Mouse (Mus musculus): ENCODE measurements around the gene Enpp5. TPM values are rescaled to one million over a fixed set of nuclear protein-coding genes. Genes with fewer than 3 reads are reported as not detected.

Gene Enpp5
- polyA plus RNA-seq, 1 experiment from 2014 or later, result 17.8 TPM

DNA sequence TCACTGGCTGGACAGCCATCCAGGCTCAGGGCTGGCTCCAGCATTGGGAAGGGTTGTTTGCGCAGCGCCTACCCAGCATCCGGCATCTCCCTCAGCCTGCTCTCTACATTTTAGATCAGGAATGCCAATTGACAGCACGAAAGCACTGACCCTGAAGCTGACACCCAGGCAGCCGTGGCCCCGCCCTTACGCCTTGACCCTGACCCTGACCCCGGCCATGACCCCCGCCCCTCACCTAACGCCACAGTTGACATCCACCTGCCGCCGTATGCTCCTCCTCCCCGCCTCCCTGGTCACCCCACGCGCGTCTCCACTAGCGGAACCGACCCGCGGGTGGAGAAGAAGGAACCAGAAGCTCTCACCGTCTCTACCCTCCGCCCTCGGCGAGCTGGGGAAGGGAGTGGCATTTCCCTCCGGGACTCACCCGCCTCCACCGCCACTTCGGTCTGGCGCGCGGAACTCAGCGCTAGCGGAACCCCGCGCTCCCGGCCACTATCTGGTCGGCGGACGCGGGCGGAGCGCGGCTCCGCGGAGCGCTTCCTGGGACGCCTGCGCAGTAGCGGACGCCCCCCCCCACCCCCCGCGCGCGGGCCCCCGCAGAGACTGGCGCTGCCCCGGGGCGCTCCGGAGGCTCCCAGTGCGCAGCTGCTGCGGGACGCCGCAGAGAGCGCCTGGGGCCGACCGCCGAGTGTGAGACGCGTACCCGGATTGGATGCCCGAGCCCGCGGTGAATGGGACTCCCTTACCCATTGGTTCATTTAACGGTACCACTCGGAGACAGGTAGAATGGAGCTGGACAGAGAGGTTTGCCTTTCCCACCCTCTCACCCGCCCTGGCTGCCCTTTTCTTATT is 26.9 kb downstream of the Enpp5 start, which contains the start of gene Enpp4:
TSS of gene Enpp4 (minus strand) at position 523 of the 852 bp plus-strand sequence.
- ATAC-seq (replicated peaks; ENCODE audit: low FRiP score, low TSS enrichment, low read depth), result peak; percentile 99
- peak; percentile 92 for DNase-seq (ENCODE audit: low spot score)
- peak within 1 kb of the TSS; percentile 57 for H3K9ac ChIP-seq (ENCODE audit: low read length)
- peak within 1 kb of the TSS; percentile 70 for H3K4me3 ChIP-seq (ENCODE audit: low read depth, low read length)
- under 1% methylated on average over 74 of the region's 76 CpGs for WGBS
- no peaks in the 10 kb centered on the region for H3K36me3 ChIP-seq (ENCODE audit: control insufficient read depth, insufficient read depth, low read length)
- peak within 1 kb of the TSS; percentile 91 for H3K4me2 ChIP-seq (ENCODE audit: low read length)
- H3K27ac ChIP-seq (ENCODE audit: low read depth), result no peak within 1 kb of the TSS; the same call in 1 of the 2 replicates
- no peaks in the 10 kb centered on the region for H3K9me3 ChIP-seq (ENCODE audit: control insufficient read depth, low read length)
- H3K27me3 ChIP-seq (replicated peaks; ENCODE audit: control insufficient read depth, insufficient read depth, low read length), result no peaks in the 10 kb centered on the region
- 0 out of 2 replicates have a peak, but pooled peaks cover 3% of the 10 kb centered on the region for H3K4me1 ChIP-seq (replicated peaks; ENCODE audit: control insufficient read depth, insufficient read depth, low read length)

DNA sequence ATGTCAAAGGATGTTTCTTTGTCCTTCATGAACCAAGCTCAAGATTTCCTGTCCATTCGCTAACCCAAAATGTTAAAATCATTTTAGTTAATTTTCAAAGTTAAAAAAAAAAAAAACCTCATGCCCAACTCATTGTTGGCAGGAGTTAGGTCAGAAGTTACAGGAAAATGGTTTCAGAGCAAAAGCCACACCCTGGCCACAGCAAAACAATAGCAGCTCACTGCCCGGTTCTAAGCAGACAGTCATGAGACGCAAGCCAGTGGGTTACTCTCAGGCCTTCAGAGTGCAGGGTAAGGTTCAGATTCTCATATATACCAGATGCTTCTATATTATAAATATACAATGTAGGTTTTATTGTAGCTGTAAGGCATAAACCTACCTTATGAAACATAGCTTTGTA is 29.7 kb downstream of the Enpp5 start:
- no peak overlapping the region for H3K27ac ChIP-seq (ENCODE audit: low read depth)
- H3K4me3 ChIP-seq (ENCODE audit: low read depth, low read length), result no peak overlapping the region
- H3K9ac ChIP-seq (ENCODE audit: low read length), result no peak overlapping the region
- no peaks in the 10 kb centered on the region for H3K36me3 ChIP-seq (ENCODE audit: control insufficient read depth, insufficient read depth, low read length)
- 0 out of 2 replicates have a peak, but pooled peaks cover 3% of the 10 kb centered on the region for H3K4me1 ChIP-seq (replicated peaks; ENCODE audit: control insufficient read depth, insufficient read depth, low read length)
- no peaks in the 10 kb centered on the region for H3K9me3 ChIP-seq (ENCODE audit: control insufficient read depth, low read length)
- ATAC-seq (replicated peaks; ENCODE audit: low FRiP score, low TSS enrichment, low read depth) (no peak), DNase-seq (ENCODE audit: low spot score) (no peak)
- no peaks in the 10 kb centered on the region for H3K27me3 ChIP-seq (replicated peaks; ENCODE audit: control insufficient read depth, insufficient read depth, low read length)
- 72% methylated on average over 3 of the region's 3 CpGs for WGBS
- no peak overlapping the region for H3K4me2 ChIP-seq (ENCODE audit: low read length)

DNA sequence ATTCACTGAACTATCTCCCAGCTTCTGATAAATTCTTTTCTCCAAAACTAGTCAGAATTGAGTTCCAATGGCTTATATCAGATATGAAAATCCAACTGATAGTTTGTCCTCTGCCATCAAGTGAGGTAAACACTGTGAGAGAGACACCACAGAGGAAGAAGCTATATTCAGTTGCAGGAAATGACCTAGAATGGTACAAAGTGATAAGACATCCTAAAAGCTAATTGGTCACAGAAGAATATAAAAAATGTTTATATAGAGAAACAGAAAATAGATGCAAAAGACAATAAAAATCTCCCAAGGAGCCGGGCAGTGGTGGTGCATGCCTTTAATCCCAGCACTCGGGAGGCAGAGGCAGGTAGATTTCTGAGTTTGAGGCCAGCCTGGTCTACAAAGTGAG is 38.0 kb downstream of the Enpp5 start:
- ATAC-seq (replicated peaks; ENCODE audit: low FRiP score, low TSS enrichment, low read depth) (no peak), DNase-seq (ENCODE audit: low spot score) (no peak)
- no peak overlapping the region for H3K4me2 ChIP-seq (ENCODE audit: low read length)
- no peaks in the 10 kb centered on the region for H3K9me3 ChIP-seq (ENCODE audit: control insufficient read depth, low read length)
- 87% methylated on average over 2 of the region's 2 CpGs for WGBS
- no peaks in the 10 kb centered on the region for H3K36me3 ChIP-seq (ENCODE audit: control insufficient read depth, insufficient read depth, low read length)
- H3K4me1 ChIP-seq (replicated peaks; ENCODE audit: control insufficient read depth, insufficient read depth, low read length), result no peaks in the 10 kb centered on the region
- H3K27me3 ChIP-seq (replicated peaks; ENCODE audit: control insufficient read depth, insufficient read depth, low read length), result no peaks in the 10 kb centered on the region
- no peak overlapping the region for H3K27ac ChIP-seq (ENCODE audit: low read depth)
- H3K9ac ChIP-seq (ENCODE audit: low read length), result no peak overlapping the region
- H3K4me3 ChIP-seq (ENCODE audit: low read depth, low read length), result no peak overlapping the region

DNA sequence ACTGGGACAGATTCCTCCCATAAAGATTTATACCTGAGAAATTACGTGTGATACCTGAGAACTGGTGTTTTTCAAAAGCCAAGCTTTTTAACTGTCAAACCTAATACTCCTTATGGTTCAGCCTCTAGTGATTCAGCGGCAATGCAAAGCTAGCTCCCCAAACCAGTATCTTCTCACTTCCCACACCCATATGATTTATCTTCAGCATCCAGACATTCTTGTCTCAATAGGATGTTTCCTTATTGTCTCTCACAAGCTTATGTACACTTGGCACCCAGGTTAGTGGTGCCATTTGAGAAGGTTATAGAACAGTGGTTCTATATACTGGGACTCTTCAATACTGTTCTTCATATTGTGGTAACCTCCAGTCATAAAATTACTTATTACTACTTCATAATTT is 39.1 kb downstream of the Enpp5 start:
- Histone ChIP-seq H3K27me3 (replicated peaks; ENCODE audit: control insufficient read depth, insufficient read depth, low read length) (no peaks in the 10 kb centered on the region), H3K4me3 (ENCODE audit: low read depth, low read length) (no peak overlapping the region), H3K27ac (ENCODE audit: low read depth) (no peak overlapping the region), H3K9me3 (ENCODE audit: control insufficient read depth, low read length) (no peaks in the 10 kb centered on the region), H3K4me1 (replicated peaks; ENCODE audit: control insufficient read depth, insufficient read depth, low read length) (no peaks in the 10 kb centered on the region), H3K9ac (ENCODE audit: low read length) (no peak overlapping the region), H3K36me3 (ENCODE audit: control insufficient read depth, insufficient read depth, low read length) (no peaks in the 10 kb centered on the region), H3K4me2 (ENCODE audit: low read length) (no peak overlapping the region)
- DNase-seq (ENCODE audit: low spot score) (no peak), ATAC-seq (replicated peaks; ENCODE audit: low FRiP score, low TSS enrichment, low read depth) (no peak)
- WGBS, result 64% methylated on average over 2 of the region's 2 CpGs

DNA sequence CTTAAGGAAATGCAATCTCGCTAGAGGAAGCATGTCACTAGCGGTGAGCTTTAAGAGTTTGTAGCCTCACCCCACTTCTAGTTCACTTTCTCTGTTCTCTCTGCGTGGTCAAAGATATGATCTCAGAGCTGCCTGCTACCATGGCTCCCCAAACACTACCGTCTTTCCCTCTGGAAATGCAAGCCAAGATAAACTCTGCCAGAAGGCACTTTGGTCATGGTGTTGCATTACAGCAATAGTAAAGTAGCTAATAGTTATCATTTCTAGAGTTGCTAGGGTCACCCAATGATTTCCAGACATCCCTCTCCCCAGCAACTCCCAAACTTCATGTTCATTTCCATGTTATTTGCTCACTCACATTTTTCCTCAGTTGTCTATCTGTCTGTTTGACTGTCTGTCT is 39.6 kb downstream of the Enpp5 start:
- WGBS, result 87% methylated on average over 4 of the region's 4 CpGs
- Histone ChIP-seq H3K27ac (ENCODE audit: low read depth) (no peak overlapping the region), H3K9ac (ENCODE audit: low read length) (no peak overlapping the region), H3K9me3 (ENCODE audit: control insufficient read depth, low read length) (no peaks in the 10 kb centered on the region), H3K36me3 (ENCODE audit: control insufficient read depth, insufficient read depth, low read length) (no peaks in the 10 kb centered on the region), H3K27me3 (replicated peaks; ENCODE audit: control insufficient read depth, insufficient read depth, low read length) (no peaks in the 10 kb centered on the region), H3K4me1 (replicated peaks; ENCODE audit: control insufficient read depth, insufficient read depth, low read length) (no peaks in the 10 kb centered on the region), H3K4me3 (ENCODE audit: low read depth, low read length) (no peak overlapping the region), H3K4me2 (ENCODE audit: low read length) (no peak overlapping the region)
- ATAC-seq (replicated peaks; ENCODE audit: low FRiP score, low TSS enrichment, low read depth) (no peak), DNase-seq (ENCODE audit: low spot score) (no peak)

DNA sequence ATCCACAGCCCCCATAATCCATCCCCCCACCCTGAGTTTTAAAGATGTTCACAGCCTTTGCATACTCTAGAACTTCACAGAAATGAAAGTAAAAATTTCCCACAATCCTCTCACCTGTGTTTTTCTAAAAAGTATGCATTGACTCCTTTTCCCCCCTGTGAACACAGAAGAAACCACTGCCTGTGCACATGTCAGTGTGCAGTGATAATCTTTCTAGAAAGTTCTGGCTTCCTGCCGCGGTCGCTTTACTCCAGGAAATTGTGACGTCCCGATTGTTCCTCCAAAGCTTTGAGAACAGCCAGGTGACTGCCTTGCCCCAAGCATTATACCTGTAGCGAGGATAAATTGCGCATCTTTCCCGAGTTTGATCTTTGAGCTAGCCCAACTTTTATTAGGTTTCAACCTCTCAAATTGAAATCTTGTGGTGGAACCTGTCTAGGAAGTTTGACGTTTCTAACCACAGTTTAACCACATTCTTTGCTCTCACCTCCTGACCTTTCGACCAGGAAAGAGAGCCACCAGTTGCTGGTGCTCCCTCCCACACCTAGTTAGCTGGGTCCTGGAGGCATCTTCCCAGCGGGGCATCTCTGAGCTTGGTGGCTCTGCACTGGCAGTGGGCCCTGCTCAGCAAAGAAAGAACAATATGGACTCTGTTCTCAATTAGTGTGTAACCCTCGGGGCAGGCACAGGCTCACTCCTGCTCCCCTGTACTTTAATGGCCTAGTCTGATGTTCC is 42.9 kb downstream of the Enpp5 start:
- DNase-seq (ENCODE audit: low spot score) (no peak), ATAC-seq (replicated peaks; ENCODE audit: low FRiP score, low TSS enrichment, low read depth) (no peak)
- Histone ChIP-seq H3K27ac (ENCODE audit: low read depth) (no peak overlapping the region), H3K4me3 (ENCODE audit: low read depth, low read length) (no peak overlapping the region), H3K9me3 (ENCODE audit: control insufficient read depth, low read length) (no peaks in the 10 kb centered on the region), H3K36me3 (ENCODE audit: control insufficient read depth, insufficient read depth, low read length) (no peaks in the 10 kb centered on the region), H3K9ac (ENCODE audit: low read length) (no peak overlapping the region), H3K27me3 (replicated peaks; ENCODE audit: control insufficient read depth, insufficient read depth, low read length) (no peaks in the 10 kb centered on the region), H3K4me1 (replicated peaks; ENCODE audit: control insufficient read depth, insufficient read depth, low read length) (no peaks in the 10 kb centered on the region), H3K4me2 (ENCODE audit: low read length) (no peak overlapping the region)
- WGBS, result 67% methylated on average over 12 of the region's 12 CpGs

DNA sequence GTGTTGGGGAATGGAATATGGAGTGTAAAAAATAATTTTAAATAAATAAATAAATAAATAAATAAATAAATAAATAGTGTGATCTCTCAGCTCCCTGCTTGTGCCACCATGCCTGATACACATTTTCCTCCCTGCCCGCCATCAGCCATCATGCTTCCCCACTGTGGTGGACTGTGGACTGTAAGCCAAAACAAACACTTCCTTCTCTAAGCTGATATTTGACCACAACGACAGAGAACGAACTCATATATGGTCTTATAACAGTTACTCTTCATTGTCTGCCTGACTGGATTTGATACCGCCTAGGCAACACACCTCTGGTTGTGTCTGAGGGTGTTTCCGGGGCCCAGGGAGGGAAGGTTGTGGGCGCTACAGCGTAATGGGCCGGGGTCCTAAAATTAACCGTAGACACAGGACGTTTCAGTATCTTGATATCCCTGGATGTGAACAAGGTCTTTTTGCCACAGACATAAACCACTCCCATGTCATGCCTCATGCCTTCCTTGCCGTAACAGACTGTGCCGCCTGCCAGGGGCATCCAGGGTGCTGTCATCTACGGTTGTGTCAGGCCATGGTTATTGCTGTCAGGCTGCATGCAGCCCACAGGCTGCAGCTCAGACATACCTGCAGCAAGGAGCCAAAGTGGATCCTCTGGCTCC is 50.6 kb downstream of the Enpp5 start:
- Histone ChIP-seq H3K4me3 (ENCODE audit: low read depth, low read length) (no peak overlapping the region), H3K27ac (ENCODE audit: low read depth) (no peak overlapping the region), H3K36me3 (ENCODE audit: control insufficient read depth, insufficient read depth, low read length) (no peaks in the 10 kb centered on the region), H3K4me2 (ENCODE audit: low read length) (no peak overlapping the region), H3K9ac (ENCODE audit: low read length) (no peak overlapping the region), H3K27me3 (replicated peaks; ENCODE audit: control insufficient read depth, insufficient read depth, low read length) (no peaks in the 10 kb centered on the region), H3K9me3 (ENCODE audit: control insufficient read depth, low read length) (no peaks in the 10 kb centered on the region; the same call in 1 of the 2 replicates), H3K4me1 (replicated peaks; ENCODE audit: control insufficient read depth, insufficient read depth, low read length) (no peaks in the 10 kb centered on the region)
- DNase-seq (ENCODE audit: low spot score) (no peak), ATAC-seq (replicated peaks; ENCODE audit: low FRiP score, low TSS enrichment, low read depth) (0 out of 2 replicates have a peak, but pooled peaks have one; percentile 21)
- 79% methylated on average over 13 of the region's 13 CpGs for WGBS

DNA sequence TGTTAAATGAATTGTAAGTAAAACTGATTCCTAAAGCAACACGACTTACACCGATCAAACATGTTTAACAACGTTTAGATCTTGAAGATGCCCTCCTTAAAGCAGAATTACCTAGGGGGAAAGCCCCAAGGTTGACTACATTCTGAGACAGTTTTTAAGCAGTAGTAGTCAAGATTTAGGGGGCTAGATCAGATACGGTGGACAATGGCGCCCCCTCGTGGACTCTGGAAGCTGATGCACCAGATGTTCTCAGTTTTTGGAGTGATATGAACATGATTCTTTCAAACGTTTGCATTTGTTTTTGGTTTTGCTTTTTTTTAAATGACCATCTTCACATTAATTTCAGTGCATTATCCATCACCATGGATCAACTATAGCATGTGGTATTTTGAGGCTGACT is 51.8 kb downstream of the Enpp5 start:
- no peak overlapping the region for H3K4me2 ChIP-seq (ENCODE audit: low read length)
- no peaks in the 10 kb centered on the region; the same call in 1 of the 2 replicates for H3K9me3 ChIP-seq (ENCODE audit: control insufficient read depth, low read length)
- H3K4me1 ChIP-seq (replicated peaks; ENCODE audit: control insufficient read depth, insufficient read depth, low read length), result no peaks in the 10 kb centered on the region
- H3K27ac ChIP-seq (ENCODE audit: low read depth), result no peak overlapping the region
- no peak for ATAC-seq (replicated peaks; ENCODE audit: low FRiP score, low TSS enrichment, low read depth)
- H3K9ac ChIP-seq (ENCODE audit: low read length), result no peak overlapping the region
- peak; percentile 86 for DNase-seq (ENCODE audit: low spot score)
- WGBS, result 13% methylated on average over 7 of the region's 7 CpGs
- H3K4me3 ChIP-seq (ENCODE audit: low read depth, low read length), result no peak overlapping the region
- no peaks in the 10 kb centered on the region for H3K36me3 ChIP-seq (ENCODE audit: control insufficient read depth, insufficient read depth, low read length)
- no peaks in the 10 kb centered on the region for H3K27me3 ChIP-seq (replicated peaks; ENCODE audit: control insufficient read depth, insufficient read depth, low read length)
